ENCODE assay signal across 8 mouse cellular contexts in the genomic region with DNA sequence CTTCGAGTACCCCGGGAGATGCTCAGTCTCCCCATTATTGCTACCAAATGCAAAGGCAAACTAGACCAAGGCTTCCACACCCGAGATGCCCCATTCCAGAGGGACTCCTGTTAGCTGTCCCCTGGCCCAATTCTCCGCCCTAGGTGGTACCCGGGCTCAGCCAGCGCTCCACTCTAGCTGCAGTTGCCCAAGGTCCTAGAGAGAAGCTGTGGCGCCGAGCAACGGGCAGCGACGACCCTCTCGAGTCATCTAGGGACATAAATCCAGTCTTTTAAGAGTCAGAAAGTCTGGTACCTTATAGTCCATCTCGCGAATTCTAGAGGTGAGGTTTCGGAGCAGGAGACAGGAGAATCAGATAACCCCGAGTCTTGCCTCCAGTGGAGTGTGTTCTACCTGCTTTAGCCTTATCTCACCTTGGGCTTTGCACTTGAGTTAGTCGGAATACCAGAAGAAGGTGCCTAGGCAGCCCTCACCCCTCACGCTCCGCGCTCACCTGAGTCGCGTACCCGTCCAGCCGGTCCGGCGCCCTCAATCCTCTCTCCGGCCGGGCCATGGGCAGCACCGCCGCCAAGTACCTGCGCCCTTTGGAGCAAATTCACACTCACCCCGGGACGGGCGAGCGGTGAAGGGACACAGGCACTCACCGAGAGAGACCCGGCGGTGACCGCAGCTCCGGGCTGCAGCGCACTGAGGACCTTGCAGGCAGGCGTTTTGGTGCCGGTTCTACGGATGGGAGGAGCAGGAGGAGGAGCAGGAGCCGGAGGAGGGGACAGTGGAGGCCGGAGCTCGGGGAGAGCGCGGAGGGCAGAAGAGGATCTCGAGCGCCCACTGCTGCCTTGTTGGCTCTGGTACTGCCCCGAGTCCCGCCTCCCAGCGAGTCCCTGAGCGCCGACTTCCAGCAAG.
DNase-seq lines count a peak whose midpoint lies in the region; ATAC-seq and TF ChIP-seq lines count a peak whose summit lies in the region.

No protein-coding gene starts in this region.

- no peak overlapping the region for H3K27ac ChIP-seq in embryonic facial prominence, embryonic 11.5 days (replicated peaks; ENCODE audit: low read depth, low read length)
- H3K27ac ChIP-seq in heart, adult 2 months: peak overlapping the region; percentile 77
- H3K27ac ChIP-seq in limb, embryonic 12.5 days: no peak overlapping the region
- H3K27ac ChIP-seq in midbrain, embryonic 13.5 days: no peak overlapping the region
- H3K27ac ChIP-seq in small intestine, adult 2 months (ENCODE audit: insufficient read depth, low read depth, low read length): no peak overlapping the region

- DNase-seq in adrenal gland, postnatal 25 days: peak; percentile 92
- DNase-seq in embryonic facial prominence, embryonic 11.5 days (ENCODE audit: low spot score): peak; percentile 89
- DNase-seq in heart, adult 2 months: peak; percentile 91 to 93
- peak; percentile 91 for DNase-seq in kidney, adult 9 months
- DNase-seq in c-Kit-positive CD71-positive TER-119-positive erythroid progenitor cells, embryonic 14.5 days (ENCODE audit: low spot score): no peak

- no peak for TF ChIP-seq EP300 in heart, adult 2 months (IDR thresholded peaks at IDR 0.05; ENCODE audit: insufficient read depth, low read depth, low read length)

- H3K4me2 ChIP-seq in embryonic facial prominence, embryonic 11.5 days (ENCODE audit: low read depth, low read length): peak overlapping the region; percentile 94
- H3K4me2 ChIP-seq in limb, embryonic 12.5 days: peak overlapping the region; percentile 95
- H3K4me2 ChIP-seq in midbrain, embryonic 13.5 days (replicated peaks): peak overlapping the region; percentile 97

- peak; percentile 89 for TF ChIP-seq POLR2A in heart, adult 2 months (IDR thresholded peaks at IDR 0.05; ENCODE audit: insufficient read depth, low read depth, low read length)
- TF ChIP-seq POLR2A in small intestine, adult 2 months (IDR thresholded peaks at IDR 0.05; ENCODE audit: low read depth, low read length): peak; percentile 97

- H3K4me1 ChIP-seq in embryonic facial prominence, embryonic 11.5 days (ENCODE audit: control insufficient read depth, insufficient read depth, low read length): peaks cover 3% of the 10 kb centered on the region; the same call in 1 of the 2 replicates
- no peaks in the 10 kb centered on the region; the same call in 1 of the 2 replicates for H3K4me1 ChIP-seq in heart, adult 2 months (ENCODE audit: control insufficient read depth, insufficient read depth, low read length)
- H3K4me1 ChIP-seq in limb, embryonic 12.5 days (replicated peaks): peaks cover 5% of the 10 kb centered on the region; the same call in 1 of the 2 replicates
- H3K4me1 ChIP-seq in midbrain, embryonic 13.5 days (replicated peaks): peaks cover 24% of the 10 kb centered on the region
- peaks cover 7% of the 10 kb centered on the region; the same call in 1 of the 2 replicates for H3K4me1 ChIP-seq in small intestine, adult 2 months (ENCODE audit: control insufficient read depth, insufficient read depth, insufficient read length, low read length)

- H3K4me3 ChIP-seq in embryonic facial prominence, embryonic 11.5 days (ENCODE audit: low read depth, low read length): peak overlapping the region; percentile 58
- H3K4me3 ChIP-seq in heart, adult 2 months: peak overlapping the region; percentile 91
- H3K4me3 ChIP-seq in limb, embryonic 12.5 days (replicated peaks): peak overlapping the region; percentile 61
- peak overlapping the region; percentile 75 for H3K4me3 ChIP-seq in midbrain, embryonic 13.5 days (replicated peaks)
- peak overlapping the region; percentile 84 for H3K4me3 ChIP-seq in small intestine, adult 2 months (ENCODE audit: low read depth, low read length)

- no peaks in the 10 kb centered on the region for H3K9me3 ChIP-seq in embryonic facial prominence, embryonic 11.5 days (replicated peaks; ENCODE audit: control insufficient read depth, low read length)
- H3K9me3 ChIP-seq in limb, embryonic 12.5 days: no peaks in the 10 kb centered on the region
- H3K9me3 ChIP-seq in midbrain, embryonic 13.5 days: no peaks in the 10 kb centered on the region

- H3K9ac ChIP-seq in embryonic facial prominence, embryonic 11.5 days (replicated peaks; ENCODE audit: low read length): peak overlapping the region; percentile 64
- H3K9ac ChIP-seq in heart, adult 2 months (ENCODE audit: low read depth, low read length): peak overlapping the region; percentile 59
- H3K9ac ChIP-seq in limb, embryonic 12.5 days (replicated peaks): peak overlapping the region; percentile 60
- peak overlapping the region; percentile 78 for H3K9ac ChIP-seq in midbrain, embryonic 13.5 days (replicated peaks)

- peaks cover 10% of the 10 kb centered on the region for H3K27me3 ChIP-seq in embryonic facial prominence, embryonic 11.5 days (ENCODE audit: control insufficient read depth, insufficient read depth, low read length)
- H3K27me3 ChIP-seq in heart, adult 2 months (ENCODE audit: control insufficient read depth, insufficient read depth, low read length): no peaks in the 10 kb centered on the region
- H3K27me3 ChIP-seq in limb, embryonic 12.5 days: peaks cover 60% of the 10 kb centered on the region
- H3K27me3 ChIP-seq in midbrain, embryonic 13.5 days: peaks cover 17% of the 10 kb centered on the region; the same call in 1 of the 2 replicates
- no peaks in the 10 kb centered on the region for H3K27me3 ChIP-seq in small intestine, adult 2 months (ENCODE audit: control insufficient read depth, insufficient read depth, low read length)

- ATAC-seq in embryonic facial prominence, embryonic 11.5 days (replicated peaks; ENCODE audit: insufficient number of reproducible peaks, low FRiP score, low TSS enrichment, low read depth): peak; percentile 94
- ATAC-seq in limb, embryonic 12.5 days (ENCODE audit: insufficient number of reproducible peaks, insufficient read depth, low FRiP score, low TSS enrichment, low read depth): peak; percentile 91
- ATAC-seq in midbrain, embryonic 13.5 days: peak; percentile 98

- WGBS in embryonic facial prominence, embryonic 11.5 days: 1% methylated on average over 56 of the region's 56 CpGs
- whole genome bisulfite sequencing in heart, adult 2 months: 1% methylated on average over 56 of the region's 56 CpGs
- 1% methylated on average over 56 of the region's 56 CpGs for WGBS in limb, embryonic 12.5 days
- under 1% methylated on average over 56 of the region's 56 CpGs for WGBS in midbrain, embryonic 13.5 days
- 2% methylated on average over 56 of the region's 56 CpGs for WGBS in small intestine, adult 2 months

- peak; percentile 90 for TF ChIP-seq CTCF in heart, adult 2 months (IDR thresholded peaks at IDR 0.05)
- peak; percentile 79 for TF ChIP-seq CTCF in small intestine, adult 2 months (IDR thresholded peaks at IDR 0.05; ENCODE audit: extremely low read depth, insufficient read length, insufficient replicate concordance, low read depth, low read length)

- intact Hi-C loops in heart, adult 2 months (cut with DNase I): loop anchor here (2.0 to 5.0 kb wide), 3 partner anchors 188 to 432 kb away; no protein-coding TSS in a partner anchor

- no peaks in the 10 kb centered on the region for H3K79me2 ChIP-seq in heart, adult 2 months (replicated peaks; ENCODE audit: control insufficient read depth, insufficient read depth, low read length)

- no peaks in the 10 kb centered on the region for H3K36me3 ChIP-seq in embryonic facial prominence, embryonic 11.5 days (replicated peaks; ENCODE audit: control insufficient read depth, insufficient read depth, low read depth, low read length)
- H3K36me3 ChIP-seq in heart, adult 2 months (ENCODE audit: control insufficient read depth, insufficient read depth, low read length): no peaks in the 10 kb centered on the region
- no peaks in the 10 kb centered on the region for H3K36me3 ChIP-seq in limb, embryonic 12.5 days
- H3K36me3 ChIP-seq in midbrain, embryonic 13.5 days: no peaks in the 10 kb centered on the region
- H3K36me3 ChIP-seq in small intestine, adult 2 months (ENCODE audit: control insufficient read depth, insufficient read depth, low read length): peaks cover under 1% of the 10 kb centered on the region; the same call in 1 of the 2 replicates
